In the genomic region with DNA sequence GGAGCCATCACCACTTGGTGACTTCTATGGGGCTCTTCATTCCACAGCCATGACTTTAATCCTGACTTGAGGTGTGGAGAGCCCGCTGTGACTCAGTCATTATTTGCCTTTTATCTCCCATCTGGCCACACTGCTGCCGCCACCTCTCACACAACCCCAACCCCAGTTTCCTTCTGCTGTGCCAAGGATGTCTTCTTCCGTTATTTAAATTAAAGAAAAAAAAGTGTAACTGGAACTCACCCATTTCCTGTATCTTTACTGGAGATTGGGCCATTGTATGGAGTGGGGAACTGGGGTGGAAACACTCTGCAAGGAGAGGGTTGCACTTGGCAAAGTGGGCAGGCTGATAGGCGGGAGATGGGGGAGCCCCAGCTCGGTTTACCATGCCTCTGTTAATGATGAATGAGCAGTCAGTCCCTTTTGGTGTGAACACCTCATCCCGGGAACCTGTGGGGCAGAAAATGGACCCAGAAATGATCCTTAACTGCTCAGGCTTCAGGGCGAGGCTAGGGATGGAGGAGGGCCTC, we compare ENCODE assay signal across 8 mouse cellular contexts. TPM values are rescaled to one million over a fixed set of nuclear protein-coding genes. Genes with fewer than 3 reads are reported as not detected.
DNase-seq lines count a peak whose midpoint lies in the region; ATAC-seq and TF ChIP-seq lines count a peak whose summit lies in the region.

No protein-coding gene starts in this region.

- H3K27me3 ChIP-seq in hindbrain, embryonic 10.5 days (ENCODE audit: insufficient read depth, poor library complexity, severe bottlenecking): peaks cover 16% of the 10 kb centered on the region

- peaks cover 52% of the 10 kb centered on the region for H3K36me3 ChIP-seq in hindbrain, embryonic 10.5 days

- no peak for DNase-seq in gastrocnemius, adult 2 months
- no peak for DNase-seq in gastrocnemius, postnatal 10 days
- DNase-seq in CD4-positive, CD25-positive, alpha-beta regulatory T cell, adult 2 months (ENCODE audit: low read depth, low spot score): peak; percentile 28
- no peak for DNase-seq in hindbrain, embryonic 10.5 days (ENCODE audit: low spot score)
- DNase-seq in adrenal gland, adult 2 months: no peak
- no peak for DNase-seq in adipocyte (ENCODE audit: low spot score)
- no peak for DNase-seq in ovary, postnatal 36 days (ENCODE audit: low spot score)

- no peak for TF ChIP-seq CTCF in gastrocnemius, adult 2 months (IDR thresholded peaks at IDR 0.05)

- peak overlapping the region; percentile 92 for H3K4me3 ChIP-seq in gastrocnemius, adult 2 months
- peak overlapping the region; percentile 79 for H3K4me3 ChIP-seq in hindbrain, embryonic 10.5 days

- WGBS in hindbrain, embryonic 10.5 days: 57% methylated on average over 7 of the region's 7 CpGs

- peak overlapping the region; percentile 85 for H3K27ac ChIP-seq in gastrocnemius, adult 2 months
- peak overlapping the region; percentile 94 for H3K27ac ChIP-seq in hindbrain, embryonic 10.5 days

- peaks cover 65% of the 10 kb centered on the region for H3K4me1 ChIP-seq in hindbrain, embryonic 10.5 days (replicated peaks)

- ATAC-seq in megakaryocyte, adult 5-6 weeks (ENCODE audit: poor library complexity, severe bottlenecking): peak; percentile 26

- intact Hi-C loops in gastrocnemius, adult 2 months (cut with DNase I): no loop called here

- no peaks in the 10 kb centered on the region for H3K9me3 ChIP-seq in hindbrain, embryonic 10.5 days

RNA-seq across cellular contexts. Expression of gene Fam189b, which starts 0.3 kb away (rescaled TPM):
- 10 to 100 TPM; 15.8 to 17.2 TPM for total RNA-seq in gastrocnemius, adult 2 months (2021)
- total RNA-seq in gastrocnemius, postnatal 10 days (2021): 10 to 100 TPM; 11.1 to 12.9 TPM
- 30.2 and 38.7 TPM in 2 replicates for polyA plus RNA-seq in hindbrain, embryonic 10.5 days (2016; fragmentation: Nextera tagmentation; extraction: Ambion mirVana)
- 11.2 and 13.5 TPM in 2 replicates for total RNA-seq in megakaryocyte, adult 5-6 weeks (2015)
- 3.3 and 5.6 TPM in 2 replicates for total RNA-seq in megakaryocyte, adult 5-6 weeks (2017)
- total RNA-seq in adrenal gland, adult 2 months (2021): 10 to 100 TPM; 15.2 to 16.3 TPM
- polyA plus RNA-seq in adrenal gland, adult 2 months (2012; rRNA removed): 80.2 and 84.4 TPM in 2 replicates

RNA-seq across cellular contexts. Expression of gene Scamp3, which starts 5.3 kb away (rescaled TPM):
- total RNA-seq in gastrocnemius, adult 2 months (2021): 10 to 100 TPM; 37.7 to 39.0 TPM
- total RNA-seq in gastrocnemius, postnatal 10 days (2021): 10 to 100 TPM; 36.7 to 40.0 TPM
- polyA plus RNA-seq in hindbrain, embryonic 10.5 days (2016; fragmentation: Nextera tagmentation; extraction: Ambion mirVana): 98.9 and 116 TPM in 2 replicates
- 43.0 and 52.9 TPM in 2 replicates for total RNA-seq in megakaryocyte, adult 5-6 weeks (2015)
- total RNA-seq in megakaryocyte, adult 5-6 weeks (2017): 17.9 and 18.1 TPM in 2 replicates
- 100 to 1,000 TPM in 1 of 2 experiments, 10 to 100 TPM in 1; 87.1 to 104 TPM for total RNA-seq in adrenal gland, adult 2 months (2021)
- polyA plus RNA-seq in adrenal gland, adult 2 months (2012; rRNA removed): 234 and 299 TPM in 2 replicates

RNA-seq across cellular contexts. Expression of gene Clk2, which starts 18.0 kb away (rescaled TPM):
- 10 to 100 TPM; 16.0 to 21.4 TPM for total RNA-seq in gastrocnemius, adult 2 months (2021)
- total RNA-seq in gastrocnemius, postnatal 10 days (2021): 10 to 100 TPM; 21.5 to 32.6 TPM
- polyA plus RNA-seq in hindbrain, embryonic 10.5 days (2016; fragmentation: Nextera tagmentation; extraction: Ambion mirVana): 34.8 and 35.3 TPM in 2 replicates
- 38.1 and 38.4 TPM in 2 replicates for total RNA-seq in megakaryocyte, adult 5-6 weeks (2015)
- 47.1 and 48.5 TPM in 2 replicates for total RNA-seq in megakaryocyte, adult 5-6 weeks (2017)
- total RNA-seq in adrenal gland, adult 2 months (2021): 10 to 100 TPM; 39.3 to 73.3 TPM
- polyA plus RNA-seq in adrenal gland, adult 2 months (2012; rRNA removed): 52.2 and 63.4 TPM in 2 replicates

RNA-seq across cellular contexts. Expression of gene Gba, which starts 20.1 kb away (rescaled TPM):
- total RNA-seq in gastrocnemius, adult 2 months (2021): 10 to 100 TPM; 17.4 to 19.7 TPM
- total RNA-seq in gastrocnemius, postnatal 10 days (2021): 10 to 100 TPM; 20.6 to 24.5 TPM
- polyA plus RNA-seq in hindbrain, embryonic 10.5 days (2016; fragmentation: Nextera tagmentation; extraction: Ambion mirVana): 41.0 and 50.0 TPM in 2 replicates
- 77.6 and 78.1 TPM in 2 replicates for total RNA-seq in megakaryocyte, adult 5-6 weeks (2015)
- total RNA-seq in megakaryocyte, adult 5-6 weeks (2017): 71.1 and 79.5 TPM in 2 replicates
- 10 to 100 TPM; 74.4 to 74.6 TPM for total RNA-seq in adrenal gland, adult 2 months (2021)
- polyA plus RNA-seq in adrenal gland, adult 2 months (2012; rRNA removed): 40.2 and 43.9 TPM in 2 replicates

RNA-seq across cellular contexts. Expression of gene Hcn3, which starts 22.6 kb away (rescaled TPM):
- total RNA-seq in gastrocnemius, adult 2 months (2021): under 1 TPM; 0.31 to 0.43 TPM
- total RNA-seq in gastrocnemius, postnatal 10 days (2021): 1 to 10 TPM in 1 of 2 experiments, under 1 TPM in 1; 0.12 to 1.1 TPM
- 7.3 and 9.1 TPM in 2 replicates for polyA plus RNA-seq in hindbrain, embryonic 10.5 days (2016; fragmentation: Nextera tagmentation; extraction: Ambion mirVana)
- not detected in 2 replicates for total RNA-seq in megakaryocyte, adult 5-6 weeks (2015)
- not detected in 2 replicates for total RNA-seq in megakaryocyte, adult 5-6 weeks (2017)
- total RNA-seq in adrenal gland, adult 2 months (2021): 1 to 10 TPM; 2.4 to 6.6 TPM
- polyA plus RNA-seq in adrenal gland, adult 2 months (2012; rRNA removed): 20.9 and 34.5 TPM in 2 replicates
